Mouse (Mus musculus): ENCODE data around the gene BC061237.
"Not testable (repeated sequence)": the region's sequence is repeated elsewhere in the genome, so short reads cannot be mapped to it uniquely, and the experiment has no call there.

BC061237 gene

GRCm38 (mm10) chr14:44492163-44492562 is at the start of gene BC061237:
TSS of gene BC061237 (plus strand) at chr14:44492463.
- not testable (repeated sequence) for DNase-seq

GRCm38 (mm10) chr14:44517976-44518375 is 25.7 kb downstream of the BC061237 start, which contains the start of gene Gm17093:
TSS of gene Gm17093 (plus strand) at chr14:44518276.
- DNase-seq, result not testable (repeated sequence)

- DNase-seq, result not testable (repeated sequence)
Observed at GRCm38 (mm10) chr14:44547961-44548360, 55.7 kb downstream of the BC061237 start.

Measured in cerebellum, adult 11-12 months (tissue).